Mouse (Mus musculus): ENCODE results near the gene Cldn3. TPM values are rescaled to one million over a fixed set of nuclear protein-coding genes. Genes with fewer than 3 reads are reported as not detected.

Gene Cldn3
- total and polyA plus RNA-seq, 2 experiments from 2014 or later, result 2.2 to 3.0 TPM

DNA sequence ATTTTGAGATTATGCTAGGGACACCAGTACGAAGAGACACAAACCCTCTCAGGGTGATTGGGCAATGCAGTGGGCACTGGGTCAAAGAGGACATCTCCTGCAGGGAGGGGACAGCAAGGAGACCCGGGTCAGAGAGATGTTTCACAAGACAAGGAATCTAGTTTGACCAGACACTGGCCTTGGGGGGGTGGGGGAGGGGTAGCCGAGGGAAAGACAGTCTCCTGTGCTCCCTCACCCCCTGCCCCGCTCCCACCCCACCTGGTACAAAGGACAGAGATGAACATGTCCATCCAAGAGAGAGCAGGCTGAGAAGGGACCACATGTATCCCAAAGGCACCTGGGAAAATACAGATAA is 38.0 kb upstream of the Cldn3 start:
- H3K27ac ChIP-seq (ENCODE audit: low read depth, low read length), result no peak overlapping the region
- DNase-seq (ENCODE audit: low spot score) (no peak), ATAC-seq (ENCODE audit: low FRiP score) (no peak)
- H3K4me2 ChIP-seq (ENCODE audit: low read depth, low read length, poor library complexity, severe bottlenecking), result no peak overlapping the region
- no peak overlapping the region for H3K9ac ChIP-seq (replicated peaks; ENCODE audit: low read length, poor library complexity, severe bottlenecking)
- H3K27me3 ChIP-seq (ENCODE audit: insufficient read depth, low read length), result peaks cover 17% of the 10 kb centered on the region; the same call in 1 of the 2 replicates
- no peaks in the 10 kb centered on the region for H3K9me3 ChIP-seq (ENCODE audit: low read length)
- no peaks in the 10 kb centered on the region for H3K36me3 ChIP-seq (ENCODE audit: insufficient read depth, low read length)
- H3K4me3 ChIP-seq (ENCODE audit: low read depth, low read length), result no peak overlapping the region
- TF ChIP-seq CTCF (IDR thresholded peaks at IDR 0.05), result no peak
- 62% methylated on average over 4 of the region's 4 CpGs for WGBS
- no peaks in the 10 kb centered on the region for H3K4me1 ChIP-seq (ENCODE audit: insufficient read depth, low read length)

DNA sequence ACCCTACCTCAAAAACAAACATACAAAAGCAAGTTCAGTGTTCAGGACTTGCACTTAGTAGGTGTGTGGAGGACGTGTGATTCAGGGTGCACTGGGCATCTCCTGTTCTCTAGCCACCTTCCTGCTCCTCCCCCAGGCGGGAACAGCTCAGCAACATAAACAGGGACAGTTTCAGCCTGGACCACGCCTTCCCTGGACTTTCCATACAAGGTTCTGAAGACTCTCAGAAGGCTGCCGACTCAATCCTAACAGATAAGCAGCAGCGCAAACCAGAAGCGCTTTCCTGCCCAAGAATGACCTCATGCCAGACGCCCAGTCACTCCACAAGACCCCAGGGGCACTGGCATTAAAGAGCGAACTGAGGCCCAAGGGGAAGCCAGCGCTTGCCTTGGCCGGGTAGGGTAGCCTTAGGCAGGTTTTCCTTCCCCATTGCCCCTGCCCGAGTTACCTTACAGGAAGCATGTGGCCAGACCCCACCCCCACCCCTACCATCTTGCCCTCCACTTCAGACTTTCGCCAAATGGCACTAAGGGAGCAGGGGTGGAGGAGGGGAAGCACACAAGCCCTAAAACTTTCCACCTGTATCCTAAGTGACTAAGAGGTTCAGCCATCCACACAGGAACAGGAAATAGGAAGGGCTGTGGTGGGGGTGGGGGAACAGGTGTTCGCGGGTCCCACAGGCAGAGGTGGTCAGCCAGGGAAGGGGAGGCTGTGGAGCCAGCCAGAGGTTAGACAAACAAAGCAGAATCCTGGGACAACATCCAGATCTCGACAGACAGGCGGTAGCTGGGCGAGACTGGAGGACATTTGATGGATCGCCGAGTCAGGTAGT is 34.7 kb upstream of the Cldn3 start:
- Histone ChIP-seq H3K9me3 (ENCODE audit: low read length) (no peaks in the 10 kb centered on the region), H3K27me3 (ENCODE audit: insufficient read depth, low read length) (peaks cover 7% of the 10 kb centered on the region; the same call in 1 of the 2 replicates), H3K27ac (ENCODE audit: low read depth, low read length) (no peak overlapping the region), H3K4me1 (ENCODE audit: insufficient read depth, low read length) (no peaks in the 10 kb centered on the region), H3K36me3 (ENCODE audit: insufficient read depth, low read length) (no peaks in the 10 kb centered on the region), H3K9ac (replicated peaks; ENCODE audit: low read length, poor library complexity, severe bottlenecking) (no peak overlapping the region), H3K4me2 (ENCODE audit: low read depth, low read length, poor library complexity, severe bottlenecking) (no peak overlapping the region), H3K4me3 (ENCODE audit: low read depth, low read length) (no peak overlapping the region)
- WGBS, result 49% methylated on average over 19 of the region's 19 CpGs
- ATAC-seq (ENCODE audit: low FRiP score) (no peak), DNase-seq (ENCODE audit: low spot score) (no peak)
- no peak for TF ChIP-seq CTCF (IDR thresholded peaks at IDR 0.05)

DNA sequence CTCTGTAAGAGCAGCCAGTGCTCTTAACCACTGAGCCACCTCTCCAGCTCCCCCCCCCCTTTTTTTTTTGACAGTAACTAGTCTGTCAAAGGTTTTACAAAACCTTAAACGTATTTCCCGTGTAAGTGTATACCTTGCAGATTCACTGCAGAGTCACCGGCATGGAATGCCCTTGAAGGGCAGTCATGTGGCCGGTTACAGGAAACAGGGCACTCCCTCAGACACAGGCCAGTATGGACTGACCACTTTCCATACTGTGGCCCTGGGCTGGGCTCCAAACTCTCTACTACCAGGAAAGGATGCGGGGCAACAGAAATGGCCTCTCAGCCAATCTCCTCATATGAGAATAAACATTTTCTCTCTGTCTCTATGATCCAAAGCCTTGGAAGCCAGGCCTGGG is 30.5 kb upstream of the Cldn3 start:
- 81% methylated on average over 5 of the region's 5 CpGs for WGBS
- no peak for TF ChIP-seq CTCF (IDR thresholded peaks at IDR 0.05)
- H3K27ac ChIP-seq (ENCODE audit: low read depth, low read length), result no peak overlapping the region

DNA sequence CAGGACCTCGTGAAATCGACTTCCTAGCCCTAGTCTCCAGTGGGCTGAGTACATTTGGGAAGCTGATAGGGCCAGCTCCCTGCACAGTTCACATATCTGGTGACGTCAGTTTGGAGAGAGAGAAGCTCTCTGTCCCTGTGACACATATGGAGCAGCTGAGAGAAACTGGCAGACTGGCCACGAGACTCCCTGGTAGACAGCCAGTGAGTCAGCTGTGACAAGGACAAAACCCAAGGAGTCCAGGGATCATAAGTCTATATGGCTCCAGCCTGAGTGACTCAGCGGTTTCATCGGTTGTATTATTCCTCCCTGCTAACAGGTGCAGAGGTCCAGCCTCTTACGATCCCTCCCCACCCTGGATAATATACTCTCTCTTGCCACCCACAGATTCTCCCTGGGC is 26.9 kb upstream of the Cldn3 start:
- Histone ChIP-seq H3K36me3 (ENCODE audit: insufficient read depth, low read length) (no peaks in the 10 kb centered on the region), H3K4me2 (ENCODE audit: low read depth, low read length, poor library complexity, severe bottlenecking) (no peak overlapping the region), H3K9ac (replicated peaks; ENCODE audit: low read length, poor library complexity, severe bottlenecking) (no peak overlapping the region), H3K27ac (ENCODE audit: low read depth, low read length) (no peak overlapping the region), H3K27me3 (ENCODE audit: insufficient read depth, low read length) (no peaks in the 10 kb centered on the region), H3K9me3 (ENCODE audit: low read length) (no peaks in the 10 kb centered on the region), H3K4me1 (ENCODE audit: insufficient read depth, low read length) (no peaks in the 10 kb centered on the region), H3K4me3 (ENCODE audit: low read depth, low read length) (no peak overlapping the region)
- DNase-seq (ENCODE audit: low spot score), result peak; percentile 44
- WGBS, result 80% methylated on average over 7 of the region's 7 CpGs
- ATAC-seq (ENCODE audit: low FRiP score), result no peak
- TF ChIP-seq CTCF (IDR thresholded peaks at IDR 0.05), result no peak

More for the DNA sequence above, 30.5 kb upstream of the Cldn3 start:
- no peaks in the 10 kb centered on the region for H3K36me3 ChIP-seq (ENCODE audit: insufficient read depth, low read length)
- DNase-seq (ENCODE audit: low spot score), result no peak
- no peak overlapping the region for H3K4me3 ChIP-seq (ENCODE audit: low read depth, low read length)
- no peaks in the 10 kb centered on the region for H3K4me1 ChIP-seq (ENCODE audit: insufficient read depth, low read length)
- no peaks in the 10 kb centered on the region for H3K9me3 ChIP-seq (ENCODE audit: low read length)
- H3K9ac ChIP-seq (replicated peaks; ENCODE audit: low read length, poor library complexity, severe bottlenecking), result no peak overlapping the region
- H3K4me2 ChIP-seq (ENCODE audit: low read depth, low read length, poor library complexity, severe bottlenecking), result no peak overlapping the region
- no peaks in the 10 kb centered on the region for H3K27me3 ChIP-seq (ENCODE audit: insufficient read depth, low read length)
- no peak for ATAC-seq (ENCODE audit: low FRiP score)

DNA sequence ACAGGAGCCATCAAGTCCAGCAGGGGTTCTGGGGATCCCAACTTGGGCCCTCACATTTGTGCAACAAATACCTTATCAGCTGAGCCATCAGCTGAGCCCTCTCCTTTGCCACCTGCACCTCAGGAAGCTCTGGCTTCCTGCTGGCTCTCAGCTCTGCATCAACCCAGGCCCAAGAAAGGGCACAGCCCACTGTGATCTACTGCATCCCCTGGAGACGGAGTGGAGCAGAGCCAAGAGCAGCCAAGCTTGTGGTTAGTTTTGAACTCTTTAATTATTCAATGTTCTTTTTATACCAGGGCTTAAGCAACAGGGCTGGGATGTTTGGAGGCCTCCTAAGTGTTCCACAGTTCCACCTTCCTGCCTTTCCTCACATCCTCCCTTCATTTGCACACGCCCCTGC is 25.6 kb upstream of the Cldn3 start:
- Histone ChIP-seq H3K9me3 (ENCODE audit: low read length) (no peaks in the 10 kb centered on the region), H3K36me3 (ENCODE audit: insufficient read depth, low read length) (no peaks in the 10 kb centered on the region), H3K4me2 (ENCODE audit: low read depth, low read length, poor library complexity, severe bottlenecking) (no peak overlapping the region), H3K27ac (ENCODE audit: low read depth, low read length) (no peak overlapping the region), H3K4me1 (ENCODE audit: insufficient read depth, low read length) (no peaks in the 10 kb centered on the region), H3K27me3 (ENCODE audit: insufficient read depth, low read length) (no peaks in the 10 kb centered on the region), H3K9ac (replicated peaks; ENCODE audit: low read length, poor library complexity, severe bottlenecking) (no peak overlapping the region), H3K4me3 (ENCODE audit: low read depth, low read length) (no peak overlapping the region)
- ATAC-seq (ENCODE audit: low FRiP score), result no peak
- no peak for TF ChIP-seq CTCF (IDR thresholded peaks at IDR 0.05)
- no peak for DNase-seq (ENCODE audit: low spot score)
- 63% methylated on average over 2 of the region's 2 CpGs for WGBS

DNA sequence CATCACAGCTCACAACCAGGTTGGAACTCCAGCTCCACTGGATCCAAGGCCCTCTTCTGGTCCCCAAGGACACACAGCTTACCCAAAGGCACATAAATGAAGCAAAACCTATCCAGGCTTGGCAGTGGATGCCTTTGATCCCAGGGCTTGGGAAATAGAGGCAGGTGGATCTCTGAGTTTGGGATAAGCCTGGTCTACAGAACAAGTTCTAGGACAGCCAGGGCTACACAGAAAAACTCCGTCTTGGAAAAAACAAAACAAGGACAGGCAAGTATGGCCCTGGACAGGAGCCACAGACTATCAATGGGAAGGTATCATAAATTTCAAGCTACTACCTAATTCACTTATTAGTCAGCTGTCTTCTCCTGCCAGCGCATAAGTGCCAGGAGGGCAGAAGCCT is 24.5 kb upstream of the Cldn3 start:
- no peak for TF ChIP-seq CTCF (IDR thresholded peaks at IDR 0.05)
- H3K4me3 ChIP-seq (ENCODE audit: low read depth, low read length), result no peak overlapping the region
- no peaks in the 10 kb centered on the region for H3K36me3 ChIP-seq (ENCODE audit: insufficient read depth, low read length)
- no peak overlapping the region for H3K9ac ChIP-seq (replicated peaks; ENCODE audit: low read length, poor library complexity, severe bottlenecking)
- 94% methylated on average over 2 of the region's 2 CpGs for WGBS
- DNase-seq (ENCODE audit: low spot score), result no peak
- H3K9me3 ChIP-seq (ENCODE audit: low read length), result no peaks in the 10 kb centered on the region
- H3K4me1 ChIP-seq (ENCODE audit: insufficient read depth, low read length), result 0 out of 2 replicates have a peak, but pooled peaks cover 2% of the 10 kb centered on the region
- no peak overlapping the region for H3K27ac ChIP-seq (ENCODE audit: low read depth, low read length)
- no peak overlapping the region for H3K4me2 ChIP-seq (ENCODE audit: low read depth, low read length, poor library complexity, severe bottlenecking)
- no peaks in the 10 kb centered on the region for H3K27me3 ChIP-seq (ENCODE audit: insufficient read depth, low read length)
- no peak for ATAC-seq (ENCODE audit: low FRiP score)
